Mouse (Mus musculus) mouse trophoblast stem cell (cell line): ENCODE results near the gene Slc38a9.
"Not testable (repeated sequence)": the region's sequence is repeated elsewhere in the genome, so short reads cannot be mapped to it uniquely, and the experiment has no call there.

Experiments used
- in situ Hi-C, 2 experiments: fragments of 300-500 bp; cut with MseI, MboI; formaldehyde crosslinking; loops; 2 replicates in 1 of 2; 3 replicates in 1 of 2; pipeline ENCODE4 v1.15.1; 2025

Gene Slc38a9

DNA sequence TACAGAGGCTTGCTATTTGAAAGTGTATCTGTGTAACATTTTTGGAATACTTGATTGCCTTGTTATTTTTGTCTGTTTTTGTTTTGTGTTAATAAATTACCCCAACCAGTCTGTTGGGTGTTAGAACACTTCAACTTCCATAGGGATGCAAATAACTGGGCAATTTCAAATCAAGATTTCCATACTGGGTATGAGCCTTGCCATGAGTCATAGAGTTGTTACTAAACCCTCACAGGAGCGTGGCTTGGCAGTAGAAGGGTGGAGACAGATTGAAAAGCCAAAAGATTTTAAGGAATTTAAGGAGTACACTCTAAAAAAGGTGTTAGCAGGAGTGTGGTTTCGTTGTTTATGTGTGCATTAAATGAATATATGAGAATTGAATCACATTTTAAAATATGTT, 22.8 kb downstream of the Slc38a9 start:
- in situ Hi-C loops = loop anchor here in 1 of 2 experiments (25.0 kb wide), 1 partner anchor 179 kb away; no protein-coding TSS in a partner anchor

DNA sequence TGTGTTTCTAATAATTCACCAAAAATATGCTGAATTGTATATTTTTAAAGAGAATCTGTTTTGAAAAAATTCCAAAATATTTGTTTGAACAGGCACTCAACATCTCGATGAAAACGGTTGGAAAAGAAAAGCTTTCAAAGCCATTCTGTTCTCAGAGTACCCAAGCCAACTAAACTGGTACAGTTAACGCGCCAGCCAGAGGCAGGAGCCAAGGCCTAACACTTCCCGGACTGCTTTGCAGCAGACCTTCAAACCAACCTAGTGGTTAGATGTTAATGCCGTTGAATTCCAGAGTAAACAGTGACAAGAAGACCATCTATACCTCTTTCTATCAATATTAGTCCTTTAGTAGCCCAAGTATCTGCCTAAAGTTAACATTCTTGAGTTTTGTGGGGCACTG, 23.4 kb downstream of the Slc38a9 start:
- in situ Hi-C loops = loop anchor here in 1 of 2 experiments (25.0 kb wide), 1 partner anchor 178 kb away; no protein-coding TSS in a partner anchor

DNA sequence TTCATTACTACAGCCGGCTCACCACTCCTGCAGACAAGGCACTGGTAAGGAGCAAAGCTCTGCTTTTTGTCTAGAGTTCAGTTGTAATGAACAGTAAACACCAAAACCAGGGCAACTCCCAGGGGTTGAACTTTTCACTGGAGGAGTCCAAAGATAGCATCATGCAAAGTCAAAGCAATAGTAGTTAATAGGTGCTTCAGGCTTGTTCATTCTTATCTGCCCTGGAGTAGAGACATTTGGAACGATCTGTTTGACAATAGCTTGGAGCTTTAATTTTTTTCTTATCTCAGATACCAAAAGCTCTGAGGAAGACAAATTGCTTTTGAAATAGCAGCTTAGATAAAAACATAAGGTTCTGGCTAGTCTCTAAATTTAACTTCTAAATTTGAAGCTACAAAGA, 25.6 kb downstream of the Slc38a9 start:
- in situ Hi-C loops = loop anchor here in 1 of 2 experiments (25.0 kb wide), 1 partner anchor 176 kb away; no protein-coding TSS in a partner anchor

DNA sequence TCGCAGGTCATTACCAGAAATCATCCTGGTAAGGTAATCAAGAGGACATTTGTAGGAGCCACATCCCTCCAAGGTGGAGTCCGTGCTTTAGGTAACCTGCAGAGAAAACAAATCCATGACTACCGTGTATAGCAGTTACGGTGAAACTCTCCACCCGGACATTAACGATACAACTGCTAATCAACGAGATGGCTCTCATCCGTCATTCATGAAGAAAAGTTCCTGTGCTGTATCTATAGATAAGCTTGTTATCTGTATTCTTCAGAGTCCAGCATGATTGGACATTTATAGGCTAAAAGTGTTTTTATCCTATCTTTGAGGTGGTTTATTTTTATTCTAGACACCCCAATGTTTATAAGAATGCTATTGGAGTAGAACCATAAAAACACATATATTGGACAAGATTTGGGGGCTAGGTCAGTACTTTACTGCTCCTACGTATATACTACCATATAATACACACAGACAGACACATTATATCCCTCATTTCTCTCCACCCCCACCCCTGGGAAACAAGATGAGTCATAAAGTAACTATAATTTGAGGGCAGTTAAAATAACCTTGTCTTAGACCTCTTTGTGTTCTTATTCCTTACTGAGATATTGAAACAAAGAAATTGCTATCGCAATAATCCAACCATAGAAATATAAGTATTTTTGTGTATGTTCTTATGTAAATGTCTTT, 32.5 kb downstream of the Slc38a9 start:
- in situ Hi-C loops = loop anchor here in 1 of 2 experiments (25.0 kb wide), 1 partner anchor 169 kb away; no protein-coding TSS in a partner anchor

DNA sequence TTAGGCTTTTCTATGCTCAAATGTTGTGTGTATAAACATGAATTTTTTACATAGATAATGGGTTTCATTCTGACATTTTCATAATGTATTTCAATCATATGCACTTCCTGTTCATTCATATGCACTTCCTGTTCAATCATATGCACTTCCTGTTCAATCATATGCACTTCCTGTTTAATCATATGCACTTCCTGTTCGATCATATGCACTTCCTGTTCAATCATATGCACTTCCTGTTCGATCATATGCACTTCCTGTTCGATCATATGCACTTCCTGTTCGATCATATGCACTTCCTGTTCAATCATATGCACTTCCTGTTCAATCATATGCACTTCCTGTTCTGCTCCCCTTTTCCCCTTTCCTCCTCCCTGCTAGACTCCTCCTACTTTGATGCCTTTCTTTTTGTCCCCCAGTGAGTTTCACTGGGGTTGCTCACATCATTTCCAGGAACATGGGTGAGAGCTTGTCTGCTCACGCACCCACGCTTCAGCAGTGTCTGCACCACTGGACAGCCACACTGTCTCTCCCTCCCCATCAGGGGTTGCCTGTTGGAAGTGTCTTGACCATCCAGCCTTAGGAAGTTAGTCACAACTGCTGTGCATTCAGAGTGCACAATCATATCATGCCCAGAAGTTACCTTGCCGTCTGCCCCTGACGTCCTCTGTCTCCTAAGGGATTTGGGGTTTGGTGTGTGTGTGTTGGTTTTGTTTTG, 35.1 kb downstream of the Slc38a9 start:
- in situ Hi-C loops = loop anchor here in 1 of 2 experiments (25.0 kb wide), 1 partner anchor 167 kb away; no protein-coding TSS in a partner anchor

DNA sequence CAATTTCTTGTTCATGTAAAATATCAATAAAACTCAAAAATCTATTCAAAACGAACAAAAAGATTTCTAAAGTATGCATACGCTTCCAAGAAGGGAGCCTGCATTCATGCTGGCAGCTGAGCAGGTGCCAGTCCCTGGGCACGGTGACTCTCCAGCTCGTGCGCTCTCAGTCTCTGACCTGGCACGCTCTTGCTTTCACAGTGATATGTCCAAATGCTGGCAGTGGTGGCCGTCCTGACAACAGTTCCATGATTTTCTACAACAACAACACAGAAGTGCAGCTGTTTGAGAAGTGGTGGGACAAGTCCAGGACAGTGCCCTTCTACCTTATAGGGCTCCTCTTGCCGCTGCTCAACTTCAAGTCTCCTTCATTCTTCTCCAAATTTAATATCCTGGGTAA, 40.7 kb downstream of the Slc38a9 start:
- in situ Hi-C loops = no loop called here

DNA sequence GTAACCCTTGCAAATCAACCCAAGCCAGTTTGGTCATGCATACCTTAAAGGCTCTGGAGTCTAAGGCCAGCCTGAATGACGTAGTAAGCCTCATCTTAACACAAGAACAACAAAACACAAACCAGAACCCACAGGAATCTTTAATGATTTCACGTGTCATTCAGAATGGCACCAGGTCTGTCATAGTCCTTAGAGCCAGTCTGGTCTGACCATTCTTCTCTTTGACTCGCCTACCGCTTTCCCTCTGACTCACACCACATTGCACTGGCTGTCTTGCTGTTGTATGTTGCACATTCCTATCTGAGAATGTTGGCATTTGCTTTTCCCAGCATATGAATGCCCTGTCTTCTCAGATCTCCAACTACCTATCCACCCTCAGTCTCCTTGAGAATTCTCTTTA, 45.8 kb downstream of the Slc38a9 start:
- in situ Hi-C loops = no loop called here

DNA sequence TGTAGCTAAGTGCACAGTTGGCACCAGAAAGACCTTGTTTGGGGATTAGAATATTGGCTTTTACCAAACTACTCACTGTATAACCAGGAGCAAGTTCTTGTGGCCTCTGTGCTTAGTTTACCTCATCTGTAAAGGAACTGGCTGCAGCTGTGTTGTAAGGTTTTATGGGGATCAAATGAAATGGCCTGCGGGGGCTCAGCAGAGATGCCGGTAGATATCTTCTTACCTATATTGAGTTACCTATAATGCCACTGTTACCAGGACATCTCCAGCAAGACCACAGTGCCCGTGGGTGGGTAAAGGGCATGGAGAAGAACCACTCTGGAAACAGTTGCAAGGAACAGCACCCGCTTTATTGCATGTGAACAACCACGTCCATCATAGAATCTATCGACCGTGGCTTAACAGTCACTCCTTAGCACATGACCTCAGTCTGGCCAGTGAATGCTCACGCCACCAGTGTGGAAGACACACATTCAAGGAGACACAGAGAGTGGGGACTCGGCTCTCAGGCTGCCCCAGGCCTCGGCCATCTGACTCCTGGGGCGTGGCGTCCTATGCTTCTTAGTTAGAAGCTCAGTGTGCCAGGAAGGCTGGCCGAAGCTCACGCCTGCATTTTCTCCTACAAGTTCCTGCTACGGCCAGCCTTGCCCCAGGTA, 59.7 kb downstream of the Slc38a9 start:
- in situ Hi-C loops = no loop called here

DNA sequence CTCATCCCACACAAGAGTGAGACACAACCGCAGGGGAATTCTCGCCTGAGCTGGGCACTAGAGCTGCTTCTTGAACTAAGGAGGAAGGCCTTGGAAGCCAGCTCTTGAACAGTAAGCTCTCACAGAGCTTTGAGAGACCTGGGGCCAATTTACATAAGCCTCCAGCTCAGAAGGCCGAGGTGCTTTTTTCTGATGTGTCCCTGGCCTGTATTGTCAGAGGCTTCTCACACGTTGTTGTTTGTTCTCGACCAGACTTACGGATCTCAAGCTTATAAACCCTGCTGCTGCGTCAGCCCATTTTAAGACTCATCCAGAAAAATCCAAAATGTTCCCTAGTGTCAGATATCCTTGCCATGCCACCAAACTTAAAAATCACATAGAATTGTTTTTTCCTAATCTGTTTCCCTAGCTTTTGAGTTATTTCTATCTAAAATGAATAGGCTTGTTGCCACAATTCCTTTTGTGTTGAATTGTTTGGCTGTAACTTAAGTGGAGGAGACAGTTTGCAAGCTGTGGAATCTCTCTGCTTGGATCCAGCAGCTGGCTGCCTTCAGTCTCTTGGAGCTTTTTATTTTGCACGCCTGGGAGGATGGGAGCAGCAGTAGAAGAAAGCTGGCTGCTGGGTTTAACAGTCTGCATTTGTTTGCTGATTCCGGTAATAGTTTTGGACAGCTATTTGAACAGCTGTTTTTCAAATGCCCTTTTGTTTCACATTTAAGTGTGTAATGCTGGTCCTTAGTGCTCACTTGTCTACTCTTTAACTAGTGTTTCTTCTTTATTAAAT, 61.6 kb downstream of the Slc38a9 start:
- in situ Hi-C loops = no loop called here

DNA sequence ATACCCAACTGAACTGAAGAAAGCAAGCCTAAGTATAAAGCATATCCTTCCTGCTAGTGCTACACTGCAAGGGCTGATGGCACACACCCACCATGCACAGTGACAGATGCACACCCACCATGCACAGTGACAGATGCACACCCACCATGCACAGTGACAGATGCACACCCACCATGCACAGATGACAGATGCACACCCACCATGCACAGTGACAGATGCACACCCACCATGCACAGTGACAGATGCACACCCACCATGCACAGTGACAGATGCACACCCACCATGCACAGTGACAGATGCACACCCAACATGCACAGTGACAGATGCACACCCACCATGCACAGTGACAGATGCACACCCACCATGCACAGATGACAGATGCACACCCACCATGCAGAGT, 63.7 kb downstream of the Slc38a9 start:
- in situ Hi-C loops = not testable (repeated sequence)

DNA sequence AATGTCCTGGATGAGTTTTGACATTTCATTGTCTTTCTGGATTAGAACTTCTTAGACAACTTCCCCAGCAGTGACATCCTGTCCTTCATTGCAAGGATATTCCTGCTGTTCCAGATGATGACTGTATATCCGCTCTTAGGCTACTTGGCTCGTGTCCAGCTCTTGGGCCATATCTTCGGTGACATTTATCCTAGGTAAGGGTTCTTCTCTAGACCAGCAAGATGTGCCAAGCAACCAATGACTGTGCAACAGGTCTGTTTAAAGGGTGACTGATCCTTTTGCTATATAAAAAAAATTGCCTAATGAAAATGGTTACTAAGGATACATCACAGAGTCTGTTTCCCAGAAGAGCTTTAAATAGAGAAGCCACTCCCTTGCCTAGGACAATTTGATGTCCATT, 65.5 kb downstream of the Slc38a9 start:
- in situ Hi-C loops = no loop called here

DNA sequence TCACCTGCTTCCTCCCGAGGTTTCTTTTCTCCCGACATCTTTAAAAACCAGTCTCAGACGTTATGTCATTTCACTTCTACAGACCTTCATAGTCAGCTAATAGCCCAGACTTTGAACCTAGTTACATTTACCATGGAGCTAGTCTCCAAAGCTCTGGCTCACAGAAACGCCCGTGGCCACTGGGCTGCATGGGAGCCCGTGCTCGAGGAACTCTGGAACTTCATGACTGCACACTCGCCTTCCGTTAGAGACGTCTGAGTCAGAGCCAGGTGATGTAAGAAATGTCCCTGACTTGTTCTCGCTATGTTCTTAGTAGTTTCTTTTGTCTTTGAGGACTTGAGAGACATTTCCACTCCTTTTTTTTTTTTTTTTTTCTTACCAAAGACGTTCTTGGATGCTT, 72.8 kb downstream of the Slc38a9 start:
- in situ Hi-C loops = no loop called here

DNA sequence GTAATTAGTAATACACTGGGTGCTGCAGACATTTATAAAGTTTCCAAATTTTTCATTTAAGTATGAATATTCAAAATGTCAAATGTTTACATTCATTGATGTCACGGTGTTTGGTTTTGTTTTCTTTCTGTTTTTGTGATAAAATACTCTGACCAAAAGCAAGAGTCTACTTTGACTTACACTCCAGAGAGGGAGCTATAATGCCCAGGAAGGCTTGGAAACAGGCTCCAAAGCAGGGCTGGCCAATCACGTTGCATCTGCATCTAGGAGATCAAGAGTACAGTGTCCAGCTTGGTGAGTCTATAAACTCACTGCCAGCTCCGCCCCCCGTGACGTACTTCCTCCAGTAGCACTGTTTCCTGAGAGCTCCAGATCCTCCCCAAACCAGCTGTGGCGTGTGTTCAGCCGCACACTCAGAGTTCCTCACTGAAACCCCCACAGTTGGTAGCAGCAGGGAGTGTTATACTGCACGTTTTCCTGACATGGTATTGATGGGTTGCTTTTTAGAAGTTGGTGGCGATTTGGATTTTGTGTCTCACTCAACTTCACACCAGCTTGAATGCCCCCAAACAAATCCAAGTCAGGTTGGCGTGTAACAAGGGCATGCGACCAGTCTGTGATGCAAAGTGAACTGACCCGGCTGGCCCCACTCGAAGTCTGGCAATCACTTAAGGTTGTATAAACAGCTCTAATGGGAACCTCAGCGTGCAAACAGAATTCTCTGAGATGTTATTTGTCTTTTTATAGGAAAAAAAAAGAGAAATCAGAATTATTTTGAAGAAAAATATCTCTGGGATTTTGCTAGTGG, 74.6 kb downstream of the Slc38a9 start:
- in situ Hi-C loops = no loop called here

DNA sequence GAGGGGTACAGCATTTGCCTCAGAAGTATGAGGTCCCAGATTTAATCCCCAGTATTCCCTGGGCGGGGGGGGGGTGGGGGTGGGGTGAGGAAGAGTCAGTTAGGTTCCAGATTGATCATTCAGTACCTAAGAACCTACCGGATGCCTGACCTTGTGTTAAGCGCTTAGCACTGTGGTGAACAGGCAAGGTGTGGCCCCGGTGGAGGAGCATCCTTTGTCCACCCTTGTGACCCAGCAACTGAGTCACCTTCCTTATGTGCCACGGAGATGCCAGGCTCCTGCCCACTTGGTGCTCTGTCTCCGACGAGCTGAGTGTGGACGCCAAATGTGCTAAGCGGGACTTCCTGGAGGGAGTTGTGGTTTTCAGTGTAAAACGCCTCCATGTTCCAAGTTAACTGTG, 75.9 kb downstream of the Slc38a9 start:
- in situ Hi-C loops = no loop called here

DNA sequence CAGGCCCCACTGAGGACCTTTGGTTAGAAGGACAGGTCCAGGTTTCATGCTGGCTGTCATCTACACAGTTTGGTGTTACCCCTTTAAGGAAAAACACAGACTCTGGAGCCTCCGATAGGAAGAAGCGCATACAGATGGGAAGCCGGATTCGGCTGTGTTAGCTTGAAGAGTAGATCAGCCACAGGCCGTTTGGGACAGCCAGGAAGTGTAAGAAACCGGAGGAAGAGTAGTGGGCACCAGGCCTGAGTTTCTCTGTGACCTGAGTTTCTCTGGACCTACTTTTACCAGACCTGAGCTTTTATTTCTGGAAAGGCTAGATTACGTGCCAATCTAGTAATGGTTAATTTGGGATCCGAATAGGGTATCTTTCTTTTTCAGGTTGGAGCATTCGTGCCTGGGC, 76.6 kb downstream of the Slc38a9 start:
- in situ Hi-C loops = no loop called here

DNA sequence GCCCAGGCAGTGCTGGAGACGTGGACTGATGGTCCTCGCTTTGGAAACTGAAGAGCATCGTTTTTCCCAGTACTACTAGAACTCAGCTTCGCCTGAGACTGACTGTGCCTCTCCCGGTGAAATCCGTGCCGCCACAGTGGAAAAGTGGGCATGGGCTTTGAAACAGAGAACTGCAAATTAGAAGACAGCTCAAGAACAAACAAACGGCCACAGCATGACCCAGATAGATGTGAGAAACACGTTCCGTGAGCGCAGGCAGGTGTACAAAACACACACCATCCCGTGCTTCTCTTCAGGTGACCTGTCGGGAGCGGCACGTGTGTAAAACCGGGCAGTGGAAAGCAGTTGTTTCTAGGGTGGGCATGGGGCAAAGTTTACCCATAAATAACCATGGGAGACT, 77.5 kb downstream of the Slc38a9 start:
- in situ Hi-C loops = no loop called here

DNA sequence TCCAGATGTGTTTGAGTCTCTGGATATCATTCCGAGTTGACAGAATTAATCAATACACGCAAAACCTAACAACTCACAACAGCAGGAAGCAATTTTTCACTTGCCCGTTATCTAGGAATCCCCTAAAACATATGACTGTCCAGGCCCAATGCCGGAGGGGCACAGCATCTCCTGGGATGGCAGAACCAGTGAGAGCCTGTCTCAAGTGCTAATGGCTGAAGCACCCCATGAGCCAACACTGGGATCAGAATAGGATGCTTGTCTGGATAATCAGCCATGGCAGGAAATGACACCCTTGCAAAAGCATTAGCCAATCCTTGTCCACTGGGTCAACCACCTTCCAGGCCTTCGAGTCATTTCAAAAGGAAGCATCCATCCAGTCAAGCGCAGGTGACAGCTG, 79.5 kb downstream of the Slc38a9 start:
- in situ Hi-C loops = no loop called here

DNA sequence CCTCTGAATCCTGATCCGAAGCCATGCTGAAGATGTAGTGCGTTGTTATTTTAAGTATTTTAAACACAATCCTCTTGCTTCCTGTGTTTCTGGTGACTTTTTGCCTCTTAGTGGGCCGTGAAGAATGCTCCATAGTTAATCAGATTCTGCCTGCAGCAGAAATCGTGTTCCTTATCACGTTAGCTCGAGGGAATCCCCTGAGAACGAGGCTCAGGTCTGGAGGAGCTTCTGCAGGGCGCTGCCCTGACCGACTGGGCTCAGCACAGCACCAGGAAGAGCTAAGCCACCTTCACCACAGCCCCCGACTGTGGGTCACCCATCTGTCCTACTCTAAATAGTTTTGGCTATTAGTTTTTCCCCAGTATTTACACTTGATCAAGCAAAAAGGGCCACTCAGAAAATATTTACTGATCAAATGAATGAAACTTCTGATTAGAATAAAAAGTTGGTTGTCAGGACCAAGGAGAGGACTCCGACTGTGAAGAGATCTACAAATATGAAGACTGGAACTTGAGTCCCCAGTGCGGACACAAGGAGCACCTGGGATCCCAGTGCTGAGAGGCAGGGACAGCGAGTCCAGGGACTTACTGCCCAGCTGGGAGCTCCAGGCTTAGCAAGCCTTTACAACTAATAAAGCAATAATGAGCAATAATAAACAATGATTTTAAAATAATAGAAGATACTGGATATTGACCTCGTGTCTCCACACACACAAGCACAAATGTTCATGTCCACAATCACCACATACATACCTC, 81.7 kb downstream of the Slc38a9 start:
- in situ Hi-C loops = no loop called here

DNA sequence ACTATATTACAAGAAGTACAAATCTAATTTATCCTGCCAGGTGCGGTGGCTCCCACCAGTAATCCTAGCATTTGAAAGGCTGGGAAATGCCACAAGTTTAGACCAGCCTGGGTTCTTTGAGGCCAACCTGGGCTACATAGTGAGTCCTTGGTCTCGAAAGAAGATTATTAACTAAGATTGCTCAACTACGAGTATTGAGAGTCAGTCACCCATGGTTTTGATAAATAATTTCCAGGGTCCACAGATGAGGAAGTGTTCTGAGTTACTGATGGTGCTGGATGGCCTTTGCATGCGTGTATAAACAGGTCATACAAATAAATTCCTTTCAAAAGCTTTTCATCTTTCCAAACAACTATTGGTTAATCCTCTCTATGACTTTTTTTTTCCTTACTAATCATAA, 83.1 kb downstream of the Slc38a9 start:
- in situ Hi-C loops = no loop called here
